Mouse (Mus musculus) forebrain, embryonic 12.5 days (tissue): ENCODE data around the gene Kcnh7. TPM values are rescaled to one million over a fixed set of nuclear protein-coding genes. Genes with fewer than 3 reads are reported as not detected.

ENCODE experiments used
- ATAC-seq: fragments of 200-750 bp; cut with Nextera tagmentation; 2 replicates; pipeline ENCODE4 v1.8.0; 2017; ENCODE audit warnings: moderate TSS enrichment; ENCODE audit not compliant: low FRiP score
- H3K27ac ChIP-seq: fragments of 300-500 bp; sonication (generic); 2 replicates; pipeline ENCODE4 v1.5.1; 2016; ENCODE audit warnings: mild to moderate bottlenecking
- H3K27me3 ChIP-seq: fragments of 300-500 bp; sonication (generic); 2 replicates; pipeline ENCODE4 v1.6.1; 2016; ENCODE audit warnings: mild to moderate bottlenecking
- H3K36me3 ChIP-seq: fragments of 300-500 bp; sonication (generic); replicated peaks from 2 replicates; pipeline ENCODE4 v1.6.1; 2016; ENCODE audit warnings: mild to moderate bottlenecking
- H3K4me1 ChIP-seq: fragments of 300-500 bp; sonication (generic); 2 replicates; pipeline ENCODE4 v1.6.1; 2016
- H3K4me2 ChIP-seq: fragments of 300-500 bp; sonication (generic); 2 replicates; pipeline ENCODE4 v1.6.1; 2016; ENCODE audit warnings: mild to moderate bottlenecking, moderate library complexity
- H3K4me3 ChIP-seq: fragments of 300-500 bp; sonication (generic); replicated peaks from 2 replicates; pipeline ENCODE4 v1.5.1; 2016; ENCODE audit warnings: mild to moderate bottlenecking
- H3K9ac ChIP-seq: fragments of 300-500 bp; sonication (generic); 2 replicates; pipeline ENCODE4 v1.6.1; 2016; ENCODE audit warnings: mild to moderate bottlenecking
- H3K9me3 ChIP-seq: fragments of 300-500 bp; sonication (generic); 2 replicates; pipeline ENCODE4 v1.6.1; 2016
- WGBS: fragments of 180-500 bp; shearing (Covaris S2); methylation state at CpG from one replicate; pipeline ENCODE4 v1.1.7; 2016; 5-methylcytosine and 5-hydroxymethylcytosine counted together
- polyA plus RNA-seq: library from polyadenylated mRNA; unstranded; fragments of >200 nt; fragmentation: Nextera tagmentation; extraction: Ambion mirVana; gene quantifications from 2 replicates; pipeline ENCODE4 v1.2.1, GENCODE M21; 2016

Kcnh7 gene
- polyA plus RNA-seq, 1 experiment from 2014 or later, result 5.4 TPM

- H3K4me1 ChIP-seq, result no peaks in the 10 kb centered on the region
- H3K4me2 ChIP-seq, result no peak overlapping the region
- H3K36me3 ChIP-seq, result no peaks in the 10 kb centered on the region
- H3K4me3 ChIP-seq, result no peak overlapping the region
- no peaks in the 10 kb centered on the region for H3K9me3 ChIP-seq
- H3K27ac ChIP-seq, result no peak overlapping the region
- ATAC-seq, result peak; percentile 77; the same call in 1 of the 2 replicates
- H3K9ac ChIP-seq, result no peak overlapping the region
- no peaks in the 10 kb centered on the region for H3K27me3 ChIP-seq
- WGBS, result 50% methylated on average over 7 of the region's 7 CpGs
Observed at GRCm38 (mm10) chr2:62654519-62655338, 529.4 kb downstream of the Kcnh7 start.

- Histone ChIP-seq H3K9ac (no peak overlapping the region), H3K4me3 (no peak overlapping the region), H3K27me3 (no peaks in the 10 kb centered on the region), H3K27ac (no peak overlapping the region), H3K36me3 (no peaks in the 10 kb centered on the region), H3K4me2 (no peak overlapping the region), H3K9me3 (no peaks in the 10 kb centered on the region), H3K4me1 (no peaks in the 10 kb centered on the region)
- 83% methylated on average over 4 of the region's 4 CpGs for WGBS
- ATAC-seq, result no peak
Observed at GRCm38 (mm10) chr2:62652466-62652865, 531.6 kb downstream of the Kcnh7 start.

GRCm38 (mm10) chr2:62651890-62652289, 532.2 kb downstream of the Kcnh7 start:
- no peak overlapping the region for H3K9ac ChIP-seq
- no peak overlapping the region for H3K4me2 ChIP-seq
- no peaks in the 10 kb centered on the region for H3K36me3 ChIP-seq
- H3K4me3 ChIP-seq, result no peak overlapping the region
- H3K9me3 ChIP-seq, result no peaks in the 10 kb centered on the region
- ATAC-seq, result no peak
- H3K4me1 ChIP-seq, result peaks cover 6% of the 10 kb centered on the region
- no peaks in the 10 kb centered on the region for H3K27me3 ChIP-seq
- WGBS, result 88% methylated on average over 4 of the region's 4 CpGs
- no peak overlapping the region for H3K27ac ChIP-seq

- Histone ChIP-seq H3K36me3 (no peaks in the 10 kb centered on the region), H3K27ac (no peak overlapping the region), H3K4me1 (peaks cover 16% of the 10 kb centered on the region), H3K9ac (peak overlapping the region; percentile 47; the same call in 1 of the 2 replicates), H3K9me3 (no peaks in the 10 kb centered on the region), H3K4me3 (peak overlapping the region; percentile 47), H3K4me2 (peak overlapping the region; percentile 68), H3K27me3 (peaks cover 11% of the 10 kb centered on the region)
- 7% methylated on average over 6 of the region's 6 CpGs for WGBS
- peak; percentile 31; the same call in 1 of the 2 replicates for ATAC-seq
Observed at GRCm38 (mm10) chr2:62646671-62647289, 537.3 kb downstream of the Kcnh7 start.

- no peaks in the 10 kb centered on the region for H3K36me3 ChIP-seq
- peak; percentile 91 for ATAC-seq
- peak within 1 kb of the TSS; percentile 68 for H3K4me2 ChIP-seq
- peaks cover 16% of the 10 kb centered on the region for H3K4me1 ChIP-seq
- H3K9me3 ChIP-seq, result no peaks in the 10 kb centered on the region
- H3K27me3 ChIP-seq, result peaks cover 11% of the 10 kb centered on the region
- peak within 1 kb of the TSS; percentile 47 for H3K4me3 ChIP-seq
- WGBS, result 2% methylated on average over 30 of the region's 30 CpGs
- peak within 1 kb of the TSS; percentile 47 for H3K9ac ChIP-seq
- peak within 1 kb of the TSS; percentile 53; the same call in 1 of the 2 replicates for H3K27ac ChIP-seq
Observed at GRCm38 (mm10) chr2:62646014-62646645, 538.0 kb downstream of the Kcnh7 start, which contains the start of gene Ifih1. TSS of gene Ifih1 (minus strand) at chr2:62646255.

- Histone ChIP-seq H3K27me3 (peaks cover 11% of the 10 kb centered on the region), H3K9ac (peak overlapping the region; percentile 47; the same call in 1 of the 2 replicates), H3K27ac (no peak overlapping the region), H3K4me3 (peak overlapping the region; percentile 47), H3K9me3 (no peaks in the 10 kb centered on the region), H3K4me2 (peak overlapping the region; percentile 68), H3K4me1 (peaks cover 16% of the 10 kb centered on the region), H3K36me3 (no peaks in the 10 kb centered on the region)
- ATAC-seq, result peak; percentile 39; the same call in 1 of the 2 replicates
- WGBS, result 40% methylated on average over 12 of the region's 12 CpGs
Observed at GRCm38 (mm10) chr2:62645475-62645874, 538.6 kb downstream of the Kcnh7 start.

GRCm38 (mm10) chr2:62644891-62645290, 539.2 kb downstream of the Kcnh7 start:
- no peak overlapping the region for H3K4me3 ChIP-seq
- WGBS, result 92% methylated on average over 5 of the region's 5 CpGs
- H3K9me3 ChIP-seq, result no peaks in the 10 kb centered on the region
- no peak overlapping the region for H3K4me2 ChIP-seq
- H3K27me3 ChIP-seq, result peaks cover 11% of the 10 kb centered on the region
- no peak overlapping the region for H3K9ac ChIP-seq
- no peak for ATAC-seq
- H3K36me3 ChIP-seq, result no peaks in the 10 kb centered on the region
- H3K27ac ChIP-seq, result no peak overlapping the region
- peaks cover 16% of the 10 kb centered on the region for H3K4me1 ChIP-seq
